Mouse (Mus musculus) midbrain, embryonic 13.5 days (tissue): ENCODE results near the gene Zfp82. TPM values are rescaled to one million over a fixed set of nuclear protein-coding genes. Genes with fewer than 3 reads are reported as not detected.

Source experiments
- ATAC-seq: fragments of 200-750 bp; cut with Nextera tagmentation; 2 replicates; pipeline ENCODE4 v1.8.0; 2017; ENCODE audit warnings: mild to moderate bottlenecking, moderate TSS enrichment, moderate library complexity
- H3K27ac ChIP-seq: fragments of 300-500 bp; sonication (generic); 2 replicates; pipeline ENCODE4 v1.5.1; 2015; ENCODE audit warnings: inconsistent platforms, mild to moderate bottlenecking, moderate library complexity
- H3K27me3 ChIP-seq: fragments of 300-500 bp; sonication (generic); 2 replicates; pipeline ENCODE4 v1.6.1; 2015; ENCODE audit warnings: mild to moderate bottlenecking, inconsistent platforms
- H3K36me3 ChIP-seq: fragments of 300-500 bp; sonication (generic); 2 replicates; pipeline ENCODE4 v1.6.1; 2015; ENCODE audit warnings: mild to moderate bottlenecking, inconsistent platforms
- H3K4me1 ChIP-seq: fragments of 300-500 bp; sonication (generic); replicated peaks from 2 replicates; pipeline ENCODE4 v1.6.1; 2015; ENCODE audit warnings: inconsistent platforms
- H3K4me2 ChIP-seq: fragments of 300-500 bp; sonication (generic); replicated peaks from 2 replicates; pipeline ENCODE4 v1.6.1; 2015; ENCODE audit warnings: moderate library complexity, mild to moderate bottlenecking, inconsistent platforms
- H3K4me3 ChIP-seq: fragments of 300-500 bp; sonication (generic); replicated peaks from 2 replicates; pipeline ENCODE4 v1.5.1; 2015; ENCODE audit warnings: mild to moderate bottlenecking, inconsistent platforms
- H3K9ac ChIP-seq: fragments of 300-500 bp; sonication (generic); replicated peaks from 2 replicates; pipeline ENCODE4 v1.6.1; 2015; ENCODE audit warnings: mild to moderate bottlenecking, inconsistent platforms
- H3K9me3 ChIP-seq: fragments of 300-500 bp; sonication (generic); 2 replicates; pipeline ENCODE4 v1.6.1; 2016; ENCODE audit warnings: mild to moderate bottlenecking, inconsistent platforms
- WGBS: fragments of 180-500 bp; shearing (Covaris S2); methylation state at CpG from one replicate; pipeline ENCODE4 v1.1.7; 2015; 5-methylcytosine and 5-hydroxymethylcytosine counted together
- polyA plus RNA-seq: library from polyadenylated mRNA; unstranded; fragments of >200 nt; fragmentation: Nextera tagmentation; extraction: Ambion mirVana; gene quantifications from 2 replicates; pipeline ENCODE4 v1.2.1, GENCODE M21; 2015

Gene Zfp82
- polyA plus RNA-seq, 1 experiment from 2014 or later: 13.8 TPM

- Histone ChIP-seq H3K9me3 (no peaks in the 10 kb centered on the region), H3K4me1 (no peaks in the 10 kb centered on the region), H3K4me2 (no peak overlapping the region), H3K9ac (no peak overlapping the region), H3K27ac (no peak overlapping the region), H3K4me3 (no peak overlapping the region), H3K36me3 (peaks cover 24% of the 10 kb centered on the region), H3K27me3 (no peaks in the 10 kb centered on the region)
- WGBS: 79% methylated on average over 3 of the region's 3 CpGs
- ATAC-seq: no peak
Measured at GRCm38 (mm10) chr7:30031379-30031778, 41.3 kb downstream of the Zfp82 start.

- 30% methylated on average over 6 of the region's 6 CpGs for WGBS
- H3K27me3 ChIP-seq: no peaks in the 10 kb centered on the region
- no peaks in the 10 kb centered on the region for H3K9me3 ChIP-seq
- no peak overlapping the region for H3K27ac ChIP-seq
- no peak overlapping the region for H3K4me3 ChIP-seq
- ATAC-seq: no peak
- no peaks in the 10 kb centered on the region for H3K4me1 ChIP-seq
- peaks cover 27% of the 10 kb centered on the region for H3K36me3 ChIP-seq
- H3K9ac ChIP-seq: no peak overlapping the region
- H3K4me2 ChIP-seq: no peak overlapping the region
Measured at GRCm38 (mm10) chr7:30030677-30031076, 42.0 kb downstream of the Zfp82 start.

DNA sequence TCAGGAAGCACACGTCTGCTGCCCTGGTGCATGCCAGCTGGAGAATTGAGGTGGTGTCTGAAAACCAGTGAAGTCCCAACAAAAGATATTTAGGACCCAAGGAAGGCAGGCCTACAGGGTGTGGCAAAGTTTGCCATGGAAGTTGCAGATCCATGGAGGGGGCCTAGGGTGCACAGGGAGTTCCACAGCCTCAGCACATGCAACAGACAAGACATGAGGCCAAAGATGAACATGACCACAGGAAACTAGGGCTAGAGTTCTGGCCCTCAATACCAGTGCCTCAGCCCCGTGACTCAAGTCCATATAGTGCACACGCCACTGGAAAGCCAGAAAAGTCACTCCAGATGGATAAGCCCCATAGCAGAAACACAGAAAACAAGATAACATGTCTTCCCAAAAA, 44.1 kb downstream of the Zfp82 start:
- Histone ChIP-seq H3K4me2 (no peak overlapping the region), H3K4me3 (no peak overlapping the region), H3K36me3 (peaks cover 41% of the 10 kb centered on the region), H3K9ac (no peak overlapping the region), H3K9me3 (no peaks in the 10 kb centered on the region), H3K4me1 (no peaks in the 10 kb centered on the region), H3K27me3 (no peaks in the 10 kb centered on the region), H3K27ac (no peak overlapping the region)
- WGBS: 94% methylated on average over 3 of the region's 3 CpGs
- no peak for ATAC-seq

- no peak overlapping the region for H3K4me2 ChIP-seq
- no peak overlapping the region for H3K27ac ChIP-seq
- no peaks in the 10 kb centered on the region for H3K4me1 ChIP-seq
- H3K4me3 ChIP-seq: no peak overlapping the region
- H3K36me3 ChIP-seq: peaks cover 53% of the 10 kb centered on the region
- H3K27me3 ChIP-seq: no peaks in the 10 kb centered on the region
- H3K9ac ChIP-seq: no peak overlapping the region
- 78% methylated on average over 4 of the region's 4 CpGs for WGBS
- H3K9me3 ChIP-seq: no peaks in the 10 kb centered on the region
- ATAC-seq: no peak
Measured at GRCm38 (mm10) chr7:30027331-30027730, 45.4 kb downstream of the Zfp82 start.

DNA sequence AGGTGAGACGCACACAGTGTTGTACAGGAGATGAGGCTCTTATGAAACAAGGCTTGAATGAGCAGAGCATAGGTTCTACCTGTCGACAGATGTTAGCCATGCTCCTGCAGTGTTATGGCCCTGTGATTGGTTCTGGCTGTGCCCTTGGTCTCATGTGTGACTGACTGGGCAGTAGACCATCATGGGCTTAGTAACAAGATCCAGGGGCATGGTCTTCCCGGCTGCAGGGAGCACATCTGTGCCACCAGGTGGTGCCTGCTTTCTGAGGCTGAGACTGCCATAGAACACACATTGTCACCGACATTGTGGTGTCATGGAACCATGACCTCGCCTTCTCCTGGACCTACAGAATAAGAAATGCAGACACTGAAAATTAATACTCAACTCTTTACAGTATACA, 47.3 kb downstream of the Zfp82 start:
- 84% methylated on average over 5 of the region's 5 CpGs for WGBS

DNA sequence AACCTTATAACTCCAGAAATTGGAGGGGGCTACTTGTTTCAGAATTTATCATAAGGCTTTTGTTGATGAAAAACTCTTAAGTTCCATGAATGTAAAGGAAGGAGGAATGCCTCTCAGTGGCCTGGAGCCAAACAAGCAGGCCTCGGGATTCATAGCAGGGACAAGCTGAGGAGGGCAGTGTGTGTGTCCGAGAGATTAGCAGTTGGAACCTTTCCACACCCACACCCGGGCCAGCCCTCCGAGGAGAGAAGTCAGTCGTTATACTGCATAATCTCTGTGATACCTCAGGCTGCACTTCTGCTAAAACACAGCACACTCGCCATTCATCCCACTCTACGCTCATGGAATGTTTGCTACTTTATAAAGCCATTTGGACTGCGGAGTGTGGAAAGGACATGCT, 48.9 kb downstream of the Zfp82 start:
- Histone ChIP-seq H3K9ac (no peak overlapping the region), H3K9me3 (no peaks in the 10 kb centered on the region), H3K4me2 (no peak overlapping the region), H3K36me3 (peaks cover 80% of the 10 kb centered on the region), H3K27ac (no peak overlapping the region), H3K4me1 (no peaks in the 10 kb centered on the region), H3K27me3 (no peaks in the 10 kb centered on the region), H3K4me3 (no peak overlapping the region)
- WGBS: 93% methylated on average over 8 of the region's 8 CpGs
- ATAC-seq: no peak

More for the DNA sequence above, 47.3 kb downstream of the Zfp82 start:
- H3K4me3 ChIP-seq: no peak overlapping the region
- no peaks in the 10 kb centered on the region for H3K27me3 ChIP-seq
- ATAC-seq: no peak
- H3K27ac ChIP-seq: no peak overlapping the region
- H3K9ac ChIP-seq: no peak overlapping the region
- no peaks in the 10 kb centered on the region for H3K4me1 ChIP-seq
- no peaks in the 10 kb centered on the region for H3K9me3 ChIP-seq
- no peak overlapping the region for H3K4me2 ChIP-seq
- peaks cover 68% of the 10 kb centered on the region for H3K36me3 ChIP-seq

DNA sequence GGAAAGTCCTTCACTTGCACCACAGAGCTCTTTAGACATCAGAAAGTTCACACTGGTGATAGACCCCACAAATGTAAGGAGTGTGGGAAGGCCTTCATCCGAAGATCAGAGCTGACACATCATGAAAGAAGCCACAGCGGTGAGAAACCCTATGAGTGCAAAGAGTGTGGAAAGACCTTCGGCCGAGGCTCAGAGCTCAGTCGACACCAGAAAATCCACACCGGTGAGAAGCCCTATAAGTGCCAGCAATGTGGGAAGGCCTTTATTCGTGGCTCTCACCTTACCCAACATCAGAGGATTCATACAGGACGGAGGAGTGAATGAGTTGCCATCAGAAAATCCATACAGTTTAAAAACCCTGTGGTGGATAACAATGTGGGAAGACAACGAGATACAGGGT, 49.4 kb downstream of the Zfp82 start:
- Histone ChIP-seq H3K27ac (no peak overlapping the region), H3K9me3 (no peaks in the 10 kb centered on the region), H3K4me3 (no peak overlapping the region), H3K4me2 (no peak overlapping the region), H3K36me3 (peaks cover 81% of the 10 kb centered on the region), H3K4me1 (no peaks in the 10 kb centered on the region), H3K27me3 (no peaks in the 10 kb centered on the region), H3K9ac (no peak overlapping the region)
- 94% methylated on average over 9 of the region's 9 CpGs for WGBS
- ATAC-seq: no peak

DNA sequence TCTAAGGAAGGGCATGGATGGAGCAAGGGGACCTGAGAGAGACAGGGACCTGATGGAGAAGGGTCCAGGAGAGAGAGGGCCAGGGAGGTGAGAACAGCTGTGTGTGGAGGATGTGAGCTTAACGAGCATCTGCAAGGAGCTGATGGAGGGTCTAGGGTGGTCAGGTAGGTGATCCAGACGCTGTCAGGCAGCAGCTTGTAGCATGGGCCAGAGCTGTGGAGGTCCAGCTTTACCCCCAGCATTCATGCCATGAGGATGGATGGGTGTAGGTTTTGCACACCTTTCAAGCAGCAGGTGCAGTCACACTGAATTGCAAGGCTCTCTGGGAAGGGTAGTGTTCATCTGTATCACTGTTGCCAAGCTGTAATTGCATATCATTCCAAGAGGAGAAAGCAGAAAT, 53.2 kb downstream of the Zfp82 start:
- no peak overlapping the region for H3K9ac ChIP-seq
- no peaks in the 10 kb centered on the region for H3K27me3 ChIP-seq
- no peak for ATAC-seq
- no peaks in the 10 kb centered on the region for H3K4me1 ChIP-seq
- no peak overlapping the region for H3K4me3 ChIP-seq
- 92% methylated on average over 2 of the region's 2 CpGs for WGBS
- no peak overlapping the region for H3K27ac ChIP-seq
- H3K36me3 ChIP-seq: peaks cover 88% of the 10 kb centered on the region
- H3K4me2 ChIP-seq: no peak overlapping the region
- H3K9me3 ChIP-seq: no peaks in the 10 kb centered on the region

GRCm38 (mm10) chr7:30017226-30017625, 55.5 kb downstream of the Zfp82 start:
- no peak overlapping the region for H3K4me2 ChIP-seq
- H3K4me3 ChIP-seq: no peak overlapping the region
- ATAC-seq: no peak
- H3K9ac ChIP-seq: no peak overlapping the region
- H3K36me3 ChIP-seq: peaks cover 80% of the 10 kb centered on the region
- 93% methylated on average over 6 of the region's 6 CpGs for WGBS
- H3K27ac ChIP-seq: no peak overlapping the region
- H3K4me1 ChIP-seq: no peaks in the 10 kb centered on the region
- no peaks in the 10 kb centered on the region for H3K9me3 ChIP-seq
- no peaks in the 10 kb centered on the region for H3K27me3 ChIP-seq

- H3K27me3 ChIP-seq: no peaks in the 10 kb centered on the region
- H3K36me3 ChIP-seq: peaks cover 50% of the 10 kb centered on the region
- H3K4me1 ChIP-seq: peaks cover 16% of the 10 kb centered on the region
- no peak overlapping the region for H3K4me3 ChIP-seq
- H3K4me2 ChIP-seq: no peak overlapping the region
- WGBS: 76% methylated on average over 4 of the region's 4 CpGs
- no peaks in the 10 kb centered on the region for H3K9me3 ChIP-seq
- ATAC-seq: 0 out of 2 replicates have a peak, but pooled peaks have one; percentile 60
- no peak overlapping the region for H3K9ac ChIP-seq
- H3K27ac ChIP-seq: no peak overlapping the region
Measured at GRCm38 (mm10) chr7:30012956-30013363, 59.7 kb downstream of the Zfp82 start.

DNA sequence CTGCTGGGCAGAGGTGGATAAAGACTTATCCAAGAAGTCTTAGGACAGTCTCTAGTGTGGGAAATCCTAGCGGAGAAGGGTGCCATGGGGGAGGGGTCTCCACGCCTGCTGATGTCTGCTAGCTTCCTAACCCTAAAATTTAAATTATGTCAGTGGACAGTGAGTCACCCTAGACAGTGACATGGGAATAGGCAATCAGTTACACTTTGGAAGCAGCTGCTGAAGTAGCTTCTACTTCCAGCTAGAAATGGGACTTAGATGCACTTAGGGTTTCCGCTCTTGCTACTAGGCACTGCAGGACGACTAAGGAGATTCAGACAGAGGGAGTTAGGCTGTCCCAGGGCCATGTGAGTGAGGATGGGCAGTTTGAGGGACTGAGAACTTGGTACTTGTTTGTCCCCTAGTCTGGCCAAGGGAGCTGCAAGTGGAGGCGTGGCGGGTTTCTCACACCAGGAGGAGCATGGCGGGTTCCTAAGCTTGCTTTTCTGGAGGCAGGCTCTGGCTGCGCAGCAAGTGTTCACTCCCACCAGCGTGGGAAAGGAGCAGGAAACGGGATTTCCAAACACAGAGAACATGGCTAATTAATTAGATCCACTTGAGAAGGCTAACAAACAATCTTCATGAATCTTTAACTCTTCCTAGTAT, 62.0 kb downstream of the Zfp82 start:
- 78% methylated on average over 10 of the region's 10 CpGs for WGBS
- Histone ChIP-seq H3K4me1 (peaks cover 16% of the 10 kb centered on the region), H3K9ac (no peak overlapping the region), H3K4me2 (no peak overlapping the region), H3K9me3 (no peaks in the 10 kb centered on the region), H3K36me3 (peaks cover 40% of the 10 kb centered on the region), H3K4me3 (no peak overlapping the region), H3K27ac (no peak overlapping the region), H3K27me3 (no peaks in the 10 kb centered on the region)
- no peak for ATAC-seq

DNA sequence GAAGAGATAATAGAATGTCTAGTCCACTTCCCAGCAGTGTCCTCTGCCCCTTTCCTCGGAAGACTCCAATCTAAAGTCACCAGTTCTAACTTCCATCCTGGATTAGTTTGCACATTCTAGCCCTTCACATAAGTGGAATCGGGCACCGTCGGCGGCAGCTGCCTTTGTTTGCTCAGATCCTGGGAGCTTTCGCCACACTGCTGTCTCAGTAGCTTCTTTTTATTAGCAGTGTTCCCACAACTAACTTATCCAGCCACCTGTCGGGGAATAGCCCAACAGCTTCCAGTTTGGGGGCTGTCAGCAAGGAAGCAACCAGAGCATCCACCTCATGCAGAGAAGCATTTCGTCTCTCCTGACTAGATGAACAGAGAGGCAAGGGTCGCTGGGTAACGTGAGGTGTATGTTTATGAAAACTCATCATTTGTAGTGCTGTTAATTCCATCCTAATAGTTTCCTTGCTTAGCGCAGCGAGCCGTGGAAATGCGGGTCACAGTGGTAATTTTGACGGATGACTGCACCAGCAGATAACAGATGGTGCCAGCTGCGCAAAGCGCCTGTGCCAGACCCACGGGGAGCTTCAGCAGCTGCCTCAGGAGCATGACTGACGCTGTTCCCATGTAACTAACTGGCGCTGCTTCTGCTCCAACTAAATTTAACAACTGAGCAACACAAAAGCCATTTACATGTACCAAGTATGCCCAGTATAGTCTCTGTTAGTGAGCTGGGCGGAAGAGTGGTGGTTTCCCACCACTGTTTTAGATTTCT, 63.2 kb downstream of the Zfp82 start:
- Histone ChIP-seq H3K4me1 (peaks cover 16% of the 10 kb centered on the region), H3K9ac (no peak overlapping the region), H3K4me3 (no peak overlapping the region), H3K36me3 (peaks cover 36% of the 10 kb centered on the region), H3K9me3 (no peaks in the 10 kb centered on the region), H3K27me3 (no peaks in the 10 kb centered on the region), H3K4me2 (peak overlapping the region; percentile 14), H3K27ac (peak overlapping the region; percentile 56)
- WGBS: 61% methylated on average over 21 of the region's 21 CpGs
- ATAC-seq: peak; percentile 79
